8 mouse cellular contexts compared by ENCODE assay signal in genomic region chr4:21847481-21848286, GRCm38 (mm10). TPM values are rescaled to one million over a fixed set of nuclear protein-coding genes. Genes with fewer than 3 reads are reported as not detected.
A peak's percentile ranks its signal among the peaks of the same experiment; 100 is the strongest.
DNase-seq lines count a peak whose midpoint lies in the region; ATAC-seq and TF ChIP-seq lines count a peak whose summit lies in the region.

TSS of gene Pnisr (plus strand) at chr4:21847583.

- peak within 1 kb of the TSS; percentile 94 for H3K27ac ChIP-seq in cortical plate, adult 2 months (ENCODE audit: insufficient read depth, low read length)

- peak; percentile 89 to 93 for DNase-seq in gastrocnemius, adult 8-10 months (ENCODE audit: low spot score in 2 of 2)
- peak; percentile 95 for DNase-seq in hindlimb bud, embryonic 11.5 days (ENCODE audit: extremely low spot score, low read depth, low spot score)
- DNase-seq in left cerebral cortex, adult 8-10 months (ENCODE audit: low spot score in 2 of 2) = peak; percentile 90 to 96
- peak; percentile 97 to 98 for DNase-seq in right cerebral cortex, postnatal 10 days (ENCODE audit: low spot score in 2 of 2)
- DNase-seq in urinary bladder, postnatal 25 days (ENCODE audit: low spot score) = peak; percentile 93

- H3K4me3 ChIP-seq in cortical plate, adult 2 months (ENCODE audit: insufficient read depth, low read length) = peak within 1 kb of the TSS; percentile 52
- peak within 1 kb of the TSS; percentile 92 for H3K4me3 ChIP-seq in megakaryocyte, embryonic 14.5 days (replicated peaks)

- peak; percentile 83 for TF ChIP-seq CTCF in cortical plate, adult 2 months (IDR thresholded peaks at IDR 0.05; ENCODE audit: extremely low read depth, insufficient read depth, low read length)

- H3K27me3 ChIP-seq in megakaryocyte, embryonic 14.5 days (replicated peaks) = no peaks in the 10 kb centered on the region

- H3K9me3 ChIP-seq in megakaryocyte, embryonic 14.5 days = no peaks in the 10 kb centered on the region

- no peaks in the 10 kb centered on the region for H3K36me3 ChIP-seq in megakaryocyte, embryonic 14.5 days (replicated peaks; ENCODE audit: low read length)

- ATAC-seq in activated CD4-positive, CD25-positive, alpha-beta regulatory T cell, adult 4 months = peak; percentile 91

- peaks cover 4% of the 10 kb centered on the region for H3K4me1 ChIP-seq in cortical plate, adult 2 months (ENCODE audit: control insufficient read depth, insufficient read depth, low read length)
- peaks cover 29% of the 10 kb centered on the region for H3K4me1 ChIP-seq in megakaryocyte, embryonic 14.5 days

- peak; percentile 41; the same call in 1 of the 2 replicates for TF ChIP-seq POLR2A in cortical plate, adult 2 months (IDR thresholded peaks at IDR 0.05; ENCODE audit: extremely low read depth, insufficient read depth, low read length)

RNA-seq across cellular contexts. Expression of gene Pnisr, which starts in this region (rescaled TPM):
- 100 to 1,000 TPM; 164 to 219 TPM for polyA plus RNA-seq in activated CD4-positive, CD25-positive, alpha-beta regulatory T cell, adult 4 months (2017; shearing (Covaris generic))
- polyA plus RNA-seq in cortical plate, adult 2 months (2012; rRNA removed) = 229 and 270 TPM in 2 replicates
- 10 to 100 TPM; 19.4 to 40.2 (median 25.9) TPM for total RNA-seq in gastrocnemius, adult 8-10 months (2022)
- total RNA-seq in left cerebral cortex, adult 8-10 months (2022) = 100 to 1,000 TPM; 150 to 198 (median 173) TPM
- polyA plus RNA-seq in megakaryocyte, embryonic 14.5 days (2012; ENCODE audit: insufficient read depth, low replicate concordance) = 2.9 and 18.9 TPM in 2 replicates

Comparison
In these comparisons a context has a peak if more than half of its experiments do, and no peak if none do; other contexts are left out.
1. Peak in every context shown above with its lines: DNase-seq, ATAC-seq, H3K4me3 ChIP-seq and H3K27ac ChIP-seq.